Mouse (Mus musculus): Measurements from ENCODE around the gene Gpx5. TPM values are rescaled to one million over a fixed set of nuclear protein-coding genes. Genes with fewer than 3 reads are reported as not detected.
"Not testable (repeated sequence)": the region's sequence is repeated elsewhere in the genome, so short reads cannot be mapped to it uniquely, and the experiment has no call there.

The Gpx5 gene
- total RNA-seq, 2 experiments from 2014 or later: not detected

DNA sequence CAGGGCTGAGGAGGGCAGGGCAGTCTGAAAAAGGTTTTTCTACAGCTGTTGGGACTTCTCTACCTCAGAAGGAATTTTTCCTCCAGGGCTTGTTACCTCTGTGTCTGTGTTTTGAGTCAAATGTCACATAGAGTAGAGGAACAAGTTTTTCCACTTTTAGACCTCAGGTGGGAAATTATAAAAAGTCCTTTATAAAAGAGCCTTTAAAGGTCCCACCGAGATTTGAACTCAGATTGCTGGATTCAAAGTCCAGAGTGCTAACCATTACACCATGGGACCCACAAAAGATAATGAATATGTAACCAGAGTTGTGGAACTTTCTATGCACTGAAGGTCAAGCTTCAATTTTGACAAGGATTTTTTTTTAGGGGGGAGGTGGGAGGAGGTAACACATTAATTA lies 24.3 kb downstream of the Gpx5 start:
- DNase-seq (ENCODE audit: extremely low spot score in 1 of 2, low spot score in 1 of 2): no peak

DNA sequence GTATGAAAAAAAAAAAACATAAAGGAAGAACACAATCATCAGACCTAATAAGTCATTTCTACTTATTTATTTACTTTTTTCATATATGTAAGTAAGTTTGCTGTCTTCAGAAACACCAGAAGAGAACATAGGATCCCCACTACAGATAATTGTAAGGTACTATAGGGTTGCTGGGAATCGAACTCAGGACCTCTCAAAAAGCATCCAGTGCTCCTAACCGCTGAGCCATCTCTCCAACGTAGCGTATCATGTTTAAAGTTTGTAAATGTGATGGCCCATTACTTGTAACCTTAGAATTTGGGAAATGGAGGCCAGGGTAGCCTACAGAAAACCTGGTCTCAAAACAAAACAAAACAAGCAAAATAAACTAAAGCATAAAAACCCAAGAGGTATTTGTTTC lies 25.0 kb downstream of the Gpx5 start:
- no peak for DNase-seq (ENCODE audit: extremely low spot score in 1 of 2, low spot score in 1 of 2)

DNA sequence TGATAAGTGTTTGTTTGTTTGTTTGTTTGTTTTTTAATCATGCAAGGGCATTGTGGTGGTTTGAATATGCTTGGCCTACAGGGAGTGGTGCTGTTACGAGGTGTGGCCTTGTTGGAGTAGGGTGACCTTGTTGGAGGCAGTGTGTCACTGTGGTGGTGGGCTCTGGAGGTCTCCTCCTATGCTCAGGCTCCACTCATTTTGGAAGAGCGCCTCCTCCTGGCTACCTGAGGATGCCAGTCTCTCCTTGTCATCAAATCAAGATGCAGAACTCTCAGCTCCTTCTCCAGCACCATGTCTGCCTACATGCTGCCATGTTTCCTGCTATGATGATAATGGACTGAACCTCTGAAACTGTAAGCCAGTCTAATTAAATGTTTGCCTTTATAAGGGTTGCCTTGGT lies 26.8 kb downstream of the Gpx5 start:
- DNase-seq (ENCODE audit: extremely low spot score in 1 of 2, low spot score in 1 of 2): no peak

DNA sequence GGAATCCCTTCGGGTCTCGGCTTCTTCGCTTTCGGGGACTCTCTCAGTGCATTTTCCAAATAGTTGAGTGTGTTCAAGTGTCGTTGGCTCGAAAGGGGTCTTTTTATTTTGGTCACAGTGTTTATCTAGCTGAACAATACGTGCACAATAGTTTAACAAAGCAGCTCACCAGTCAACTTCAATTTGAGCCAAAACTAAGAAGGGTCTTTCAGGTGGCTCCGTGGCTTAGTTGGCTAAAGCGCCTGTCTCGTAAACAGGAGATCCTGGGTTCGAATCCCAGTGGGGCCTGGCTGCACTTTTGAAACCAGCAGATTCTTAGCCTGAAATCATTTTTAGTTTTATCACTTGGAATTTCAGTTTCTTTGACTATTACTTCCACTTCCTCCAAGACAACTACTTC lies 28.2 kb downstream of the Gpx5 start:
- DNase-seq (ENCODE audit: extremely low spot score in 1 of 2, low spot score in 1 of 2): peak; percentile 21 to 64

DNA sequence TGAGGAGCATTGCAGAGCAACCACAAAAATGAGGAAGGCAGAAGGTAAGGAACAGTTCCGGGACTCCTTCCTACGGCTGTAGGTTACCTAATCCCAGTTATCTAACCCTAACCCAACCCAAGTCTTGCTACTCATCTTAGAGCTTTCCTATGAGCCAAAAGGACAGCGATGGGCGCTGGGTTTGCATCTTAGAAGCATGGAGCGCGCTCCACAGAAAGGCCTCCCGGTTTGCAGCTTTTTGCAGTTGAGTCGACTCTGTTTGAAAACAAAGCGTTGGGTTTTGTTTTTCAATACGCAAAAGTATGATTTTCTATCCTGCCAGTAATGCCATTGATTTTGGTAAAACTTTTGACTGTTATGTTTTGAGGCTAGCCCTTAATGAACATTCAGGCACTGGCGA lies 28.6 kb downstream of the Gpx5 start:
- no peak for DNase-seq (ENCODE audit: extremely low spot score in 1 of 2, low spot score in 1 of 2)

DNA sequence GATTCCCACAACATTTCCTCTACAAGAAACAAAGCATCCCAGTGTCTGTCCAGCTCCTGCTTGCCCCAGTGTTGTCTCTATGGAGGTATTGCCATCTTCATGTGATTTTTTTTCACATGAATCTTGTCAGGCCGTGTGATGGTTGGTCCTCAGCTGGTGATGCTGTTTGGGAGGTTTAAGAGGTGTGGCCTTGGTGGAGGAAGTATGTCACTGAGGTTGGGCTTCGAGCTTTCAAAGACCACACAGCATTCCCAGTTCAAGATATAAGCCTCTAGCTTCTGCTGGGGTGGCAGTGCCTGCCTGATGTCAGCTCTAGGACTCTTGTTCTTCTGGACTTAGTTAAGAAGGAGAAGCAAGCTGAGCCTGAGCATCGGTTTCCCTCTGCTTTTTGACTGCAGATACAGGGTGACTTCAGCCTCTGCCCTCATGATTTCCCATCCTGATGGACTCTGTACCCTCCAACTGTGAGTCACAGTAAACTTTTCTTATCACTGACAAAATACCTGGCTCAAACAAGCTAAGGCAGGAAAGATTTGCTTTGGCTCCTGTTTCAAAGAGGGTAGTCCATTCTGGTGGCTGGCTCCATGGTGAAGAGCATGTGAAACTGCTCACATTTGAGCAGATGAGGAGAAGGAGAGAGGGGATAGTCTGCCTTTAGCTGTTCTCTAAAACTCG lies 29.6 kb downstream of the Gpx5 start:
- no peak for DNase-seq (ENCODE audit: extremely low spot score in 1 of 2, low spot score in 1 of 2)

DNA sequence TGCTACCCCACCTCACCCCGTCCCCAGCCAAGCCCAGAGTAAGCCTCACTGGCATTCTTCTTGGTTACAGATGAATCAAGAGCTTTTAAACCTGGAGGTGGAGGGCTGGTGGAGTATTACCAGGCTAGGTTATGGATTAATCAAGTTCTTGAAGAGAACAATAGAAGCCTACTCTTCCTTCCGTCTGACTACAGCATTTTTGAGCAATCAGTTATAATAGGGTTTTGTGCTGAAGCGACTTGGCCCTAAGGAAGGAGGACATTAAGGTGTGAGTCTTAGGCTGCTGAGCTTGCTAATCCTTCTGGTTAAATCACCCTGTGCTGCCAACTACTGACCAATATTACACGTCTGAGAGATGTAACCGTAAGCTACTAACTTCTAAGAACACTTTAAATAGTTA lies 32.2 kb downstream of the Gpx5 start:
- DNase-seq (ENCODE audit: extremely low spot score in 1 of 2, low spot score in 1 of 2): no peak

DNA sequence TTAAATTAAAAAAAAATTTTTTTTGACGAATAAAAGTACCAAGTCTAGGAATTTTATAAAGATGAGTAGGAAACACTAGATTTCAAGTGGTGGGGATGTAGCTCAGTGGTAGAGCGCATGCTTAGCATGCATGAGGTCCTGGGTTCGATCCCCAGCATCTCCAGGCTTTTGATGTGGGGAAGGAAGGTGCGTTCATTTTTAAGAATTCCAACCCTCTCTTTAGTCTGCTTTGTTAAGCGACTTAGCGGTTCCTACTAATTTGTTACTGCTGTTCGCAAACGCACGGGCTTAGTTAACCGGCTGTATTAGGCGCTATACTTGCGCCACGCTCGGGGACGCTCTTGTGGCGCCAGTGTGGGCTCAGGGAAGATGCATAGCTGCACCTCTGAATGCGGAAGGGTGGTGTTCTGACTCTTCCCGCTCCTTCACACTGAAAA lies 32.8 kb downstream of the Gpx5 start:
- peak; percentile 31 to 75 for DNase-seq (ENCODE audit: extremely low spot score in 1 of 2, low spot score in 1 of 2)

DNA sequence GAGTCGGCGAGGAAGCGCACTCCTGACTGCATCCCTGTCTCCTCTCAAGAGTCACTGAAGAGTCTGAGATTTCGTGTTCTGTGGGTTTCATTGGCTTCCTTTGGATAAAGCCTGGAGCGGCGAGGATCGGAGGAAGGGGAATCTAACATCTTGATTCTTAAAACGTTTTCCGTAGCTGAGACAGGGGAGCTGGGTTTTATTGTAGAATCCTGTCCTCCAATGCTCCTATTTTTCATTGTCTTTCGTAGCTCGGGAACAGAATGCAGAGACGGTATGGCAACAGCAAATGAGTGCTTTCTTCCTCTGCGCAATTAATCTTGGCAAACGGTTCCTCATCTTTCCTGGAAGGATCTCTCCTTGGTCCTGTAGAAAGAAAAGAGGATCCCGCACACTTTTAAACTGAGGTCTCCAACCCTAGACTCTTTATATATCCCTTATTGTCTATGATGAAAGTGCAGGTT lies 33.3 kb downstream of the Gpx5 start:
- DNase-seq (ENCODE audit: extremely low spot score in 1 of 2, low spot score in 1 of 2): no peak

DNA sequence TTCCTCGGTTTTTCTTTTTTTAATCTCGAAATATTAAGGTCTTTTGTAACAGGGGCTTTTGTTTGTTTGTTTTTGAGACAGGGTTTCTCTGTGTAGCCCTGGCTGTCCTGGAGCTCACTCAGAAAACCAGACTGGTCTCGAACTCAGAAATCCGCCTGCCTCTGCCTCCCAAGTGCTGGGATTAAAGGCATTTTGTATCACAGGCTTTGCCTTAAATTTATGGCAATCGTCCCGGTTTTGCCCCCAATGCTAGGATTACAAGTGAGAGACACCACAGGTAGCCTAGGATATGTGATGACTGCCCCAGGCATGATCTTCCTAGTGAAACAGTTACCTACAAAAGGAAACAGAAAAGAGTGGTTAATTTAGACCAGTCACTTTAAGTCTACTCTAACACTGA lies 34.0 kb downstream of the Gpx5 start:
- DNase-seq (ENCODE audit: extremely low spot score in 1 of 2, low spot score in 1 of 2): no peak

DNA sequence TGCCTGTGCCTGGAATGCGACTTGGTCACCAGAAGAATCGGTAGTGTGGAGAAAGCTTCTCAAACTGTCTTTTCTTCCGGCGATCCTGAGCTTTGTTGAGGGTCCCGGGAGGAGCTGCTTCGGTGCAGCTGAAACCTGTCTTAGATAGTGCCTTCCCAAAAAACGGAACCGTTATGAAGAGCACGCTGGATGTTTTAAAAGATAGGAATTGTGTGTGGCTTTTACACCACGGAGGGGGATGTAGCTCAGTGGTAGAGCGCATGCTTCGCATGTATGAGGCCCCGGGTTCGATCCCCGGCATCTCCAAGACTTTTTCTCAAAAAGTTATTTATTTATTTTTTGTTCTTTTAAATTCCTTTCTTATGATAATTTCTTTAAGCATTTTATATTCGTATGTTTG lies 38.5 kb downstream of the Gpx5 start:
- DNase-seq (ENCODE audit: extremely low spot score in 1 of 2, low spot score in 1 of 2): peak; percentile 54 to 73

DNA sequence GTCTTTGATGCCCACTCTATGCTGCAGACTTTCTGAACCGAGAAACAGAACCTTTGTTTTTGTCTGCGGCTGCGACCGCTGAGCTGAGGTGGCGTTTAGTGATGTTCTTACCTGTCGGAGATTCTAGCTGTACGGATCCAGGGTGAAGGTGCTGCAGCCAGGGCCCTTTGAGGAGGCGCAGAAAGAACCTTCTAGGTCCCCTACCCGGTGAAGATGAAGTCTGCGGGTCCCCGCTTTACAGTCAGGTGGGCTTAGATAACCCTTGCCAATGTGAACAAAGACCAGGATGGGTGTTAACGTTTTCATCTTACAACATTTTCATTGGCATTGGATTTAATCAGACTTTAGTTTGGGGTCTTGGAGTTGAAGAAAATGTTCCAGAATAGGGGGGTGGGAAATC lies 39.0 kb downstream of the Gpx5 start:
- DNase-seq (ENCODE audit: extremely low spot score in 1 of 2, low spot score in 1 of 2): no peak

DNA sequence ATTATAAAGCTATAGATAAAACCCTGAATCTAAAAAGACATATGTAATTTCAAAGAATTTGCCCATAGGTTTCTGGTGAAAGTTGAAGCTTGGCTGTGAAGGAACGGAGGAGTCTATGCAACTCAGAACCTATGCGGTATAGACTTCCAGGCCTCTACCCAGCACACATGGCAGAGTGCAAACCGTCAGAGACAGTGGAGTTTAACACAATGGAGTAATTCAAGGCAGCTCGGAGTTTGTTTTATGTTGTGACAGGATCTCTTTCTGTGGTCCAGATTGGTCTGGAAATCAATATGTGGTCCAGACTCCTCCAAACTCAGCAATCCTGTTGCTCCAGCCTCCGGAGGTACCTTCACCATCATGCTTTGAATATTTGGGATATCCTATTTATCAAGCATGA lies 39.5 kb downstream of the Gpx5 start:
- no peak for DNase-seq (ENCODE audit: extremely low spot score in 1 of 2, low spot score in 1 of 2)

DNA sequence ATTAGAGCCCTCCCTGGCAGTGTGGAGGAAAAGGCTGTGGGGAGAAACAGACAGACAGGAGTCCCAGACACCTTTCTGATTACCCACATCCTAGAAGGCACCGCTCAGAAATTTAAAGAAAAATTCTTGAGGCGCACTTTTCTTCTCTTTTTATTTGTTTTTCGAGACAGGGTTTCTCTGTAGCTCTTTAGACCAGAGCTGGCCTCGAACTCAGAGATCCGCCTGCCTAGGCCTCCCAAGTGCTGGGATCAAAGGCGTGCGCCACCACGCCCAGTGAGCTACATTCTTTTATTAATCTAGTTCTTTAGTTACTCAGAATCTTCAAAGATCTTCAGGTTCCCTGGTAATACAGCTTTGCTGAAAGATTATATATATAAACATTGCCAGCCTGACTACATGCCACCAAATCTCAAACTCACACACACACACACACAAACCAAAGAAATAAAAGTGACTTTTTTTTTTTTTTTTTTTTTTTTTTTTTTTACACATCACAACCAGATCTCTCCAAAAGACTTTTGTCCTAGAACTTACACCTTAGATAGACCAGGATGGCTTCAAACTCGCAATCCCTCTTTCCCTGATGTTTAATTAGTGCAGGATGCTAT lies 42.4 kb downstream of the Gpx5 start:
- DNase-seq (ENCODE audit: extremely low spot score in 1 of 2, low spot score in 1 of 2): no peak

DNA sequence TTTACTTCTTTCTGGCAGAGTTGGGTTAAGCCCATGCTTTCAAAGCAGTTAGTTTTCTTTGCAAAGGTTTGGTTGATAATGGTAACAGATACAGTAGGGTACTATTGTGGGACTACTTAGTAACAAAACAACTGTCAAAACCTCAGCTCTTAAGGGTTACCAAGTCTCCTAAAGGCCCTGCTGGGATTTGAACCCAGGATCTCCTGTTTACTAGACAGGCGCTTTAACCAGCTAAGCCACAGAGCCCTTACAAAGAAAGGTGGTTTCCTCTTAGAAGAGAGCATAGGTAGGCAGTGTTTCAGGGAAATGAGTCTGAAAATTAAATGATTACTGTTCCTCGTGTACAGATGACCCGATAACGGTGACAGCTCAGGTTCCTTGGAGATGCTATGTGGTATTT lies 43.5 kb downstream of the Gpx5 start:
- peak in 1 of 2 experiments; percentile 26 for DNase-seq (ENCODE audit: extremely low spot score in 1 of 2, low spot score in 1 of 2)

DNA sequence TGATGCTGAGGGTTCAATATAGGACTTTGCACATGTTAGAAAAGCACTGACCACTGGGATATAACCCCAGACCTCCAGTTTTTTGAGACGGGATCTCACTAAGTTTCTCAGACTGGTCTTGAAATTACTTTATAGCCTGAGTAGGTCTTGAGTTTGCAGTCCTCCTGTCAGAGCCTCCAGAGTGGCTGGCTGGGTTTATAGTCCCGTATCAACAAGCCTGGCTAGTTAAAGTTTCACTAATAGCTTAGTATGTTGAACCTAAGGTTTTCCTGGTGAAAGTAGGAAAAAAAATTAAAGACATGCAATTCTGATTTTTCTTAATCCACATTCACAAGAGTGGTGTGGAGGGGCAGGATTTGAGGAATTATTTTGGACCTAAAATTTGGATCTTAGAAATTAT lies 46.3 kb downstream of the Gpx5 start:
- DNase-seq (ENCODE audit: extremely low spot score in 1 of 2, low spot score in 1 of 2): no peak

DNA sequence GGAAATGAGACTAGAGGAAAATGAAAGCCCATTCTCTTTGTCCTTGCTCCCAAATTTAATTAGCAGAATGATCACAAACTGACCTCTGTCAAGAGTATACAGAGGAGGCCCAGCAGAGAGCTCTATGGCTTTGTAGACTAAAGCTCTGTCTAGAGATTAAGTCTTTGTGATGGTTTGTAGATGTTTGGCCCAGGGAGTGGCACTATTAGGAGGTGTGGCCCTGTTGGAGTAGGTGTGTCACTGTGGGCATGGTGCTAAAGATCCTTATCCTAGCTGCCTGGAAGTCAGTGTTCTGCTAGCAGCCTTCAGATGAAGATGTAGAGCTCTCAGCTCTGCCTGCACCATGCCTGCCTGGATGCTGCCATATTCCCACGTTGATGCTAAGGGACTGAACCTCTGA lies 47.6 kb downstream of the Gpx5 start:
- DNase-seq (ENCODE audit: extremely low spot score in 1 of 2, low spot score in 1 of 2): not testable (repeated sequence)

DNA sequence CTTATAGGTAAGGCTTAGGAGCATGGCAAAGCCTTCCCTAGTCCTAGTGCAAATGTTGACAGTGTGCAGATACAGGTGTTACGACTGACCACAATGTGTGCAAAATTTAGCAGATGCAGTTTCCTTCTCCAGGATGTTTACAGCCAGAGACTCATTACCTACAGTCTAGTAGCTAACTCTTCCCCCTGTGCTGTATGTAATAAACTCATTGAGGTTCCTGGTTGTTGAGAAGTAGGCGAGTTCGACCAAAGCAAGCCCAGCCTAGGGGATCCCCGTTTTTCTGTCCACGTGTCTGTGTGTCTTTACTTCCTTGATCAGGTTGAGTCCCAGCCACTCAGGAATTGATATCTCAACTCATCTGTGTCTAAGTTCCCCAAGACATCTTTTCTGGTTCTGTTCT lies 48.4 kb downstream of the Gpx5 start:
- DNase-seq (ENCODE audit: extremely low spot score in 1 of 2, low spot score in 1 of 2): no peak

DNA sequence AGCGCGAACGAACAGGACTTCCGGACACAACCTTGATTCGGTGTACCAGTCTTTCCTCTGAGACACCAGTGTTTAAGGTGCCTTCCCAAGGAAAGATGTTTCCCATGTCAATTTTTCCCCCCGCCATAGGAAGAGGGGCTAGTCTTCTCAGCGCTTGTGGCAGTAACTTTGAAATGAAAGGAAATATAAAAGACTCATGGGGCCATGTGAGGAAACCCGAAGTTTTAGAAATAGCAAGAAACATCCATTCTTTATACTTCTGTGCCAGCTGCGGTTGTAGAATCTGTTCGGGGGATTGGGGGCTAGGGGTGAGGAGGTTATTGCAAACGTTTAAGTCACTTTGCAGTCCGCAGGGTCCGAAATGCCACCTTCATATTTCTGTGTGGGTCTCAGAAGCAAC lies 49.3 kb downstream of the Gpx5 start:
- no peak for DNase-seq (ENCODE audit: extremely low spot score in 1 of 2, low spot score in 1 of 2)

DNA sequence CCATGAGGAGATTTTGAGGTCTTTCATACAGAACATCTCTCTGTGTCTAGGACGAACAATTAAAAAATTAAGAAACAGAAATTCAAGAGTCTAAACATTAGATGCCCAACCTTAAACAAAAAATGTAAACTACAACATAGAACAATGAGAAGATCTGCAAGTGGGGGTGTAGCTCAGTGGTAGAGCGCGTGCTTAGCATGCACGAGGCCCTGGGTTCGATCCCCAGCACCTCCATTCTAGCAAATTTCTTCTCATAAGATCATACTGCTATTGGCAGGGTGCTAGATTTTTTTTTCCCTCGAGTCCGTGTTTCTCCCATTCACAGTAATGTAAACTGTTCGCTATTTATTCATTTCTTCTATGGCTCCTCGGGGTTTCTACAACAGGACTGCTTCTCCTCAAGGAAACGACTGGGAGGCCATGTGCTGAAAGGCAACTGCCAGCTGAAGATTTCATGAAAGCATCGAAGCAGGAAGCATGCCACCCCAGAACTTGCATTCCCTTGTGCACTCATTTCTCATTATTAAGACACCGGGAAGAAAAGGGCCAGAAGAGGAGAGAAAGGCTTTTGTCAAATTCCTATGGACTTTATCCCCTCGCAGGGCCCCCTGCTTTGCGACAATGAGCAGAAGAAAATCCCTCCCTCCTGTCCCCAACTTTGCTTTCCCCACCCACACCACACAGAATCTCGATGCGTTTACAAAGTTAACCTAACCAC lies 50.0 kb downstream of the Gpx5 start:
- peak in 1 of 2 experiments; percentile 33 for DNase-seq (ENCODE audit: extremely low spot score in 1 of 2, low spot score in 1 of 2)

DNA sequence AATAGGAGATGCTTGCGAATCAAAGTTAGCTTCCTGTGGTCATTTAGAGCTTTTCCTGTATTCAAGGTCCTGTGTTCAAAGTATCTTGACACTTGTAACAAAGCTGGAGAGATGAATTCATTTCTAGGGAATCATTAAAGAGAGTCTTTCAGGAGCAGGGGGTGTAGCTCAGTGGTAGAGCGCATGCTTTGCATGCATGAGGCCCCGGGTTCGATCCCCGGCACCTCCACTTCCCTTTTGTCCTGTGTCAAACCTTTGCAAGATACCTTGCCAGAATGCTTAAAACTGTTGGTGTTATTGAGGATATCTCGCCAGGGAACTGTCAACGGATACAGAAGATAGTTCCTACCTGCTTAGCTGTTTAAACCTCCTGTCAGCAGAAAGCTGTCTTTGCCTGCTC lies 51.7 kb downstream of the Gpx5 start:
- peak; percentile 24 to 58 for DNase-seq (ENCODE audit: extremely low spot score in 1 of 2, low spot score in 1 of 2)

DNA sequence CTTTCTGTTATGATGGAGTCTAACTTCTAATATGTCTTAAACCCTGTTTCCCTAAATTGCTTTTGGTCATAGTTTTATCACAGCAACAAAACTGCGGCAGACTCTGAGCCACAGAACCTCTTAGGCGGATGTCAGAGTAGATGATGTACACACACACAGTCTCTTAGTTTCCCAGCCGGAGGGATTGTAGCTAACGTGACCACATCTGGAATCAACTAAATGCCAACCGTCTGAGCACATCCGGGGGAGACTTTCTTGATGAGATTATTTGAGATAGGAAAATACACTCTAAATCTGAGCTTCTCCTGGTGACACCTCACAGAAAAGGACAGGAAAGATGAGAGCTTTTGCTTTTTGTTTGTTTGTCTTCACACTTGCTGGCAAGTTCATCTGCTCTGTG lies 55.4 kb downstream of the Gpx5 start:
- DNase-seq (ENCODE audit: extremely low spot score in 1 of 2, low spot score in 1 of 2): no peak
